Mouse (Mus musculus) left cerebral cortex, postnatal 14 days (tissue): ENCODE results near the gene Pank4. TPM values are rescaled to one million over a fixed set of nuclear protein-coding genes. Genes with fewer than 3 reads are reported as not detected.

Experiments
- DNase-seq, 2 experiments: peaks; one replicate each; pipeline ENCODE4 v3.0.0; 2021 to 2022; ENCODE audit warnings: low spot score in 2 of 2, mixed read lengths in 1 of 2
- intact Hi-C: fragments of 180-260 bp; cut with DNase I; formaldehyde crosslinking; loops from one replicate; pipeline ENCODE4 v1.15.1; 2025
- total RNA-seq, 2 experiments: library from RNA; stranded (reverse); gene quantifications; 2 replicates each; pipeline ENCODE4 v1.2.3; 2021

Gene Pank4
- total RNA-seq, 2 experiments from 2014 or later = 31.8 to 33.4 TPM

DNA sequence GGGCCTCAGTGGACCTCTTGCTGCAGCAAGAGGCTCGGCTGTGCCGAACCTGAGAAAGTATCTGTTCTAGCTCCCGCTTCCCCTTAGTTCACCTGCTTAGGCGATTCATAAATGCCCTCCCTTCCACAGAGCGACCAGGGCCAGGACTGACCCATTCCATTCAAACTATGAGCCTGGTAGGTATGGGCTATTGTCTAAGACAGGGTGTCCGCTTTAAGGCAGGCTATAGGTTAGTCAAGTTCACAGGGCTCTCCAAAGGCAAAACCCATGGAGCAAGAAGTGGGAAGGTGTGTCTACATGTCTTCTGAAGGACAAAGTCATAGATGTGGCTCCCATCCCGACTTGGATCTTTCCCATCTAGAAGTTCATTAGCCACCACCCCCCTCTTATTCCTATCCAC, 1.2 kb upstream of the Pank4 start:
- intact Hi-C loops = no loop called here
- no peak for DNase-seq

DNA sequence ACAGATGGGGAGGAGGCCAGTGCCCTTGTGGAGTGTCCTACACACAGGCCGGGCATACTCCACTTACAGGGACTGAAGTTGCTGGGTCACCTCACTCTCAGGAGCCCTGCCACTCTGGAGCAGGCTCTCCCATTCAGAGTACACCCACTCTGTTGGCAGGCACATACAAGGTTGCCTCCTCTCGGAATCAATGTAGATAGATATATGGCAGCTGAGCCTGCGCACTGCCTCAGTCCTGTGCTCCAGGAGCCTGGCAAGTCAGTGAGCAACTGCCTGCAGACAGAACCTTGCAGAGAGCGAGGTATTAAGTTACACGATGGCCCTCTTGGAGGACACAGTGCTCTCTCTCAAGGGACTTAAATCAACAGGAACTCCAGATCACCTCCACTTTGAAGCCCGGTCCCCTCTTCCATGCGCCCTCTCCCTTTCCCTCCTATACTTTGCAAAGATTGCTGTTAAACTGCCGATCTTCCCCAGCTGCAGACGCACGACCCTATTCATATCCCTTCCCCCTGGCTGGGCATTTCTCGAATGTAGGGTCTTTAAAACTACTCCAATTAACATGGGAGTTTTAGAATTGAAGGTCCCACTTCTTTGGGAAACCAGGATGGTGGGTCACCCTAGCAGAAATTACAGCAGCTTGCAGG, 610 bp upstream of the Pank4 start:
- DNase-seq = peak in 1 of 2 experiments; percentile 50
- intact Hi-C loops = no loop called here

- intact Hi-C loops = loop anchor here (5.0 kb wide), 1 partner anchor 87 kb away; no protein-coding TSS in a partner anchor
- DNase-seq = no peak
Measured at GRCm38 (mm10) chr4:154964581-154965235, 785 bp downstream of the Pank4 start.

- intact Hi-C loops = loop anchor here (5.0 kb wide), 1 partner anchor 89 kb away; no protein-coding TSS in a partner anchor
- DNase-seq = no peak
Measured at GRCm38 (mm10) chr4:154965856-154966255, 1.9 kb downstream of the Pank4 start.

DNA sequence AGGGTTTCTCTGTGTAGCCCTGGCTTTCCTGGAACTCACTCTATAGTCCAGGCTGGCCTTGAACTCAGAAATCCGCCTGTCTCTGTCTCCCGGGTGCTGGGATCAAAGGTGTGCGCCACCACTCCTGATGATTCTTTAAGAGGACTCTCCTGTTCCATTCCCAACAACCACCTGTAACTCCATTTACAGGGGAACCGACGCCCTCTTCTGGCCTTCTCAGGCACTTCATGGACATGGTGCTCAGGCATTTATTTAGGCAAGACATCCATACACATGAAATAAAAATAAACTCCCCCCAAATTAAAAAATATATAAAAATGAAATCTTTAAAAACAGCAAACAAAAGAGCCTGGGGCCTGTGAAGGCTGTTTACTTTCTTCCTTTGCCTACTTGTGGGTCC, 3.2 kb downstream of the Pank4 start:
- peak; percentile 66 to 80 for DNase-seq
- intact Hi-C loops = loop anchor here (5.0 kb wide), 1 partner anchor 90 kb away; no protein-coding TSS in a partner anchor

DNA sequence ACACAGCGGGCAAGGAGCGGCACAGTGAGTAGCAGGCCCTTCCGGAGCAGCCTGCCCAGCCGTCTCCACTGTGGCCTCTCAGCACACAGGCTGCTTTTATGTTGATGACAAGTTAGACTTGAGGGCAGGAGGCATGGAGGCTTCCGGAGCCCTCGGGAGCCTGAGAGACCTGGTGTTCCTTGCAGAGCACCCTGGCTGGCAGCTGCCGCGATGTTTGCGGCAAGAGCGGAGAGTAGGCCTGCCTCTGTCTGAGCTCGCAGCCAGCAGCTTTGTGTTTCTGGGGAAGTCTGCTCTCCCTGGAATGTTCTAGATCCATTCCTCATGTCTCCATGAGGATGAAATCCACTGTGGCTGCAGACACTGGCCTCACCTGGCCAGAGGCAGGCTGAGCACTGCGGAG, 8.6 kb downstream of the Pank4 start:
- no peak for DNase-seq
- intact Hi-C loops = no loop called here

- intact Hi-C loops = no loop called here
- DNase-seq = no peak
Measured at GRCm38 (mm10) chr4:154974163-154974611, 10.3 kb downstream of the Pank4 start.

DNA sequence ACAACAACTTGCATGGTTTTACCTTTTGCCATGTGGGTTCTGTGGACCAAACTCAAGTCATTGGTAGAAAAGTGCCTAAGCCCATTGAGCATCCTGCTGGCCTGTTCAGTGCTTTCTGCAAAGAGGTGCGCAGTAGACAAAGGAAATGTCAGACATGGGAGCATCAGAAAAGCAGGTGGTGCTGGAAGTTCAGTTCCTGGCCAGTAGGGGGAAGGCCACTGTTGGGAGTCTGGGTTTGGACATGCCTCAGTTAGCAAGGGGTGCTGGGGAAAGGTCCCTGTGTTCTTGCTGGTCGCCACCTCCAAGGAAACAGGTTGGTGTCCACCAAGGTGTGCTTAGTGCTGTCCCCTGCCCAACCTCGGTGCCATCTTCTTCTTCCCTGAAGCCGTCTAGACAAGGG, 16.2 kb downstream of the Pank4 start:
- DNase-seq = no peak
- intact Hi-C loops = loop anchor here (2.0 kb wide), 1 partner anchor 73 kb away; no protein-coding TSS in a partner anchor

- intact Hi-C loops = loop anchor here (1.0 to 2.0 kb wide), 2 partner anchors 72 to 85 kb away; no protein-coding TSS in a partner anchor
- no peak for DNase-seq
Measured at GRCm38 (mm10) chr4:154981076-154981475, 17.2 kb downstream of the Pank4 start.

GRCm38 (mm10) chr4:154981530-154981929, 17.6 kb downstream of the Pank4 start:
- intact Hi-C loops = loop anchor here (1.0 to 2.0 kb wide), 2 partner anchors 71 to 85 kb away; no protein-coding TSS in a partner anchor
- DNase-seq = peak; percentile 81 to 89

DNA sequence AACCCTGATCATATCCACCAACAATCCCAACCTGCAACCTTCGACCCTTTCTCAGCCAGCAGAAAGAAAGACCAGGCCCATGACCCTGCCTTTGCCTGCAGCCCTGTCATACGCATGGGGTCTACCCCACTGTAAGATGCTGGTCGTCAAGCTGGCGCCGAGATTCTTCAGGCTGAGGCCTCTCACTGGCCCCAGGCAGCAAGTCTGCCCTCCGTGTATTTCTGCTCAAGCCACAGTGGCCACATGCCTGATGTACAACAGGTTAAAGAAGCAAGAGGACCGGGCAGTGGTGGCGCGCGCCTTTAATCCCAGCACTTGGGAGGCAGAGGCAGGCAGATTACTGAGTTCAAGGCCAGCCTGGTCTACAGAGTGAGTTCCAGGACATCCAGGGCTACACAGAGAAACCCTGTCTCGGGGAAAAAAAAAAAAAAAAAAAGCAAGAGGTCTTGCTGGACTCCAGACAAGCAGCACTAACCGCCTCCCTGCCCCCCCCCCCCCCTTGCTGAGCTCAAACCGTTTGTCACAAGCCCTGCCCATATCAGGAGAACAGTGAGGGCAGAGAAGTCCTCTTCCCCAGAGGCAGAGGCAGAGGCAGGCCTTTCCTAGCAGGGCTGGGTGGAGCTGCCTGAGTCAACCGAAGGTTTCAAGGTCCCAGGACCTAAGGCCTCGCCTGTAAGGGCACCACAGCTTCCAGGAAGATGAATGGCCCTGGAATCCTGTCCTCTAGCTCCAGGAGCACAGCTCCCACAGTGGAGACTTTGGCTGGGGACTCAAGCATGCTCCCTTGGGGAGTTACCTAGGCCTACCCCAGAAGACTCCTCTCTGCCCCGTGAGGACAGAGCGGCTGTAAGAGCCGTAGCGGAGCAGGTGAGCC, 18.6 kb downstream of the Pank4 start:
- intact Hi-C loops = no loop called here

DNA sequence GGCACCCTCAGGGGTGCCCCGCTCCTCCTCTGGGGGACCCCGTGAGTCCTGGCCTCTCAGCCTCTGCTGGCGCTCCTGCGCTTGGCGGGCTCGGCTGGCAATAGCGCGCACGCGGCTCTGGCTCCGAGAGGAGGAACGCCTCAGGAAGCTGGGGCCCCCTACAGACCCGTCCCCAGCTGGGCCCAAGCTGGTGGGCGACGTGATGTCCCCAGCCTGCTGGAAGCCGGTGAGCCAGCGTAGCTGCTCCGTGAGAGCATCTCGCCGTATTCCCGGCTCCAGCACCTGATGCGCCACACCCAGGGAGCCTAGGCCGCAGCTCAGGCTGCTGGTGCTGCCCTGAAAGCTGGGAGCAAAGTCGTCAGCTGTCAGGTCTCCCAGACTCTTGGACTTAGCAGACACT, 19.8 kb downstream of the Pank4 start:
- no peak for DNase-seq
- intact Hi-C loops = no loop called here

More for the DNA sequence above, 18.6 kb downstream of the Pank4 start:
- DNase-seq = no peak

GRCm38 (mm10) chr4:154985151-154985777, 21.3 kb downstream of the Pank4 start:
- intact Hi-C loops = no loop called here
- DNase-seq = no peak

GRCm38 (mm10) chr4:154986096-154986495, 22.2 kb downstream of the Pank4 start:
- intact Hi-C loops = no loop called here

DNA sequence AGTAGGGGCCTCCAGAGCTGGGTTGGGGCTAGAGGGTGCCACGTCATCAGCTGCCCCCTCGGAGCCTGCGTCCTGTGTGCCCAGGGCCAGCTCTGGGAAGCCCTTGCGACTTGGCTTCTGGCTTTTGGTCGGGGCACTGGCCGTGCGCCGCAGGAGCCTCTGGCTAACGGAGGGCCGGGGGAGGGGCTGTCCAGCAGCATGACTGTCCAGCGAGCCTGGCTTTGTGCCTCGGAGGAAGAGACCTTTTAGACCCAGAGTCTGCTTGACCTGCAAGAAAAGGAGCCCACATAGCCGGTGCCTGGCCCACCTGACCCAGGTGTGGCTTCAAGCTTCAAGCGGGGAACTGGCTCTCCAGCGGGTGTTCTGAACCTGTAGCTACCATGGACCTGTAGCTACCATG, 22.8 kb downstream of the Pank4 start:
- intact Hi-C loops = no loop called here
- DNase-seq = no peak

More at GRCm38 (mm10) chr4:154986096-154986495, 22.2 kb downstream of the Pank4 start:
- DNase-seq = peak; percentile 76 to 87

DNA sequence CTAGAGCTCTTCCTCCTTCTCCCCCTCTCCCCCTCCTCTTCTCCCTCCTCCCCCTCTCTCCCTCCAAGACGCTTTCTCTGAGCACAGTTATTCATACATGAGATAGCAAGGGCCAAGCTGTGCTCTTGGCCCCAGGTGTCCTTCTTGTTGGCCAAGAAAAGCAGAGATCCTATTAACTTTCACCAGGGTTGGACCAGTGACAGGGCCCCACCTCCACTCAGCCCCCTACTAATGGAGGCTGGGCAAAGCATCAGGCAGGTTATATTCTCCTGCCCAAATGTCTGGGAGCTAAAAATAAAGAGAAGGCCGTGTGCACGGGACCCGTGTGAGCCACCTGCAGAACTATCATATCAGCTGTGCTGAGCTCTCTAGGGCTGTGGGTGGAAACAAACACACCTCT, 31.0 kb downstream of the Pank4 start:
- DNase-seq = no peak
- intact Hi-C loops = no loop called here

DNA sequence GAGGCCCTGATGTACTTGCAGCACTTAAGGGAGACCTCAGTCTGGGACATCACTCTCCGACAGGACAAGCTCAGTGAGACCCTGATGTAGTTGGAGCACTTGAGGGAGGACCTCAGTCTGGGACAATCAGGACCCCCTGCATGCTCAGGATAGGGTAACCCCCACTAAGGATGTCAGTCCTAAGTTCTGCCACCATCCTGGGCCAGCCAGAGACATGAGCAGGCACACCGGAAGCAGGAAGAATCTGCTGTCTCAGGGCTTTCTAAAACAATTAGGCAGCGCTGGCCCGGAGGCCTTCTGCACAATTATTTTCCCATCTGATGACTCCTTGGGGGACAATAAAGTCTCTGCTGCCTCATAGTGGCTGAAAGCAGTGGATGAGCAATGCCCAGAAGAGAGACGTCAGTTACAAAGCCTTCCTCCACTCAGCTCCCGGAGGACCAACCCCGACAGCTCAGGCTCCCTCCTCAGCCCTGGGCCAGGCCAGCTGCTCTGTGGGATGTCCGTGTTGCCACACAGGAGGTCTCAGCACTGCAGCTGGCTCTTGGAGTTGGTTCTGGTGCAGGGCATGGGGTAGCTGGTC, 32.7 kb downstream of the Pank4 start:
- intact Hi-C loops = no loop called here

GRCm38 (mm10) chr4:154999379-154999778, 35.5 kb downstream of the Pank4 start:
- intact Hi-C loops = no loop called here
- no peak for DNase-seq

More for the DNA sequence above, 32.7 kb downstream of the Pank4 start:
- DNase-seq = no peak

DNA sequence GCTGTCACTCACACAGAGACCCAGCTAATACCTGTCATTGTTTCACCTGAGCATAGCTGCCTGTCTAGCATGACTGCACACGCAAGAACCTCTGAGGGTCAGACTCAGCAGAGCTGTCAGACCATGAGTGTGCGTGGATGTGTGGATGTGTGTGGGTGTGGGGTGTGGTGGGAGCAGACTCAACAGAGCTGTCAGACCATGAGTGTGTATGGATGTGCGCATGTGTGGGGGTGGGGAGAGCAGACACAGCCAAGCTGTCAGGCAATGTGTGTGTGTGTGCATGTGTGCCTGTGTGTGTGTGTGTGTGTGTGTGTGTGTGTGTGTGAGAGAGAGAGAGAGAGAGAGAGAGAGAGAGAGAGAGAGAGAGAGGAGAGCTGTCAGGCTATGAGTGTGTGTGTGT, 41.4 kb downstream of the Pank4 start:
- DNase-seq = peak in 1 of 2 experiments; percentile 63
- intact Hi-C loops = no loop called here
